Mouse (Mus musculus) cerebellum, adult 2 months (tissue): ENCODE results near the gene Ephb2. TPM values are rescaled to one million over a fixed set of nuclear protein-coding genes. Genes with fewer than 3 reads are reported as not detected.

Source experiments
- DNase-seq, 2 experiments: peaks; one replicate each; pipeline ENCODE4 v3.0.0; 2021
- H3K27ac ChIP-seq: fragments of 200-500 bp; 2 replicates; pipeline ENCODE4 v1.5.1; 2012; ENCODE audit warnings: low read length, control low read depth, inconsistent platforms; ENCODE audit not compliant: insufficient read depth
- H3K27me3 ChIP-seq: fragments of 200-500 bp; 2 replicates; pipeline ENCODE4 v1.6.1; 2012; ENCODE audit warnings: inconsistent platforms, mild to moderate bottlenecking, low read length, moderate library complexity; ENCODE audit not compliant: control insufficient read depth, insufficient read depth
- H3K4me1 ChIP-seq: fragments of 200-500 bp; 2 replicates; pipeline ENCODE4 v1.6.1; 2011; ENCODE audit warnings: low read length; ENCODE audit not compliant: control insufficient read depth, insufficient read depth
- H3K4me3 ChIP-seq: fragments of 200-500 bp; replicated peaks from 2 replicates; pipeline ENCODE3; 2011; ENCODE audit warnings: mild to moderate bottlenecking, low read depth, low read length, control low read depth; ENCODE audit not compliant: insufficient read depth
- CTCF ChIP-seq: fragments of 200-500 bp; IDR thresholded peaks from 2 replicates; pipeline ENCODE4 v1.5.1; 2011; ENCODE audit warnings: low read depth, mild to moderate bottlenecking, control low read depth, low read length, moderate library complexity, borderline replicate concordance; ENCODE audit not compliant: insufficient read depth
- POLR2A ChIP-seq: fragments of 200-500 bp; IDR thresholded peaks from 2 replicates; pipeline ENCODE4 v1.6.1; 2011; ENCODE audit warnings: low read length, control low read depth, borderline replicate concordance; ENCODE audit not compliant: insufficient read depth
- WGBS: fragments of 180-500 bp; shearing (Covaris S2); methylation state at CpG from one replicate; pipeline ENCODE4 v1.1.7; 2018; 5-methylcytosine and 5-hydroxymethylcytosine counted together
- polyA plus RNA-seq: library from polyadenylated mRNA; depleted of rRNA; stranded (reverse); fragments of >200 nt; gene quantifications from 2 replicates; pipeline ENCODE4 v1.2.3, GENCODE M21; 2012

Ephb2 gene
- polyA plus RNA-seq, 1 experiment, result 29.1 TPM

DNA sequence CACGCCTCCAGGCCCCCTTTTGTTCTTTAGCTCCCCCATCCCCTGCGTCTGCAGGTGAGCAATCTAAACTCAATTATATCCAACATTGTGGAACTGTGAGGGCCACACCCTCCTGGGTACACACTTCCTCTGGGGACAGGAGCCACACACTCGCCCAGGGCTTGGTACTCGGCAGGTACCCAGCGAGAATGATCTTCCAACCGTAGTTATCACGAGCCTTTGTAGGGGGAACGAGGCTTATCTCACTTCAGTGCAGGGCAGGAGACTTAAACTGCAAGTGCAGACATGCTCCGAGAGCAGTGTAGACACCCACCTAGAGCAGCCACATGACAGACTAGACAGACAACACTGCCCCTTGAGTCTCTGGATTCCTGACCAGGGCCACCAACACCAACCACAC lies 115.8 kb downstream of the Ephb2 start:
- no peak for TF ChIP-seq CTCF
- TF ChIP-seq POLR2A, result no peak
- 93% methylated on average over 9 of the region's 9 CpGs for WGBS
- H3K27me3 ChIP-seq, result no peaks in the 10 kb centered on the region
- DNase-seq, result no peak
- H3K27ac ChIP-seq, result no peak overlapping the region
- no peak overlapping the region for H3K4me3 ChIP-seq
- peaks cover 27% of the 10 kb centered on the region for H3K4me1 ChIP-seq

DNA sequence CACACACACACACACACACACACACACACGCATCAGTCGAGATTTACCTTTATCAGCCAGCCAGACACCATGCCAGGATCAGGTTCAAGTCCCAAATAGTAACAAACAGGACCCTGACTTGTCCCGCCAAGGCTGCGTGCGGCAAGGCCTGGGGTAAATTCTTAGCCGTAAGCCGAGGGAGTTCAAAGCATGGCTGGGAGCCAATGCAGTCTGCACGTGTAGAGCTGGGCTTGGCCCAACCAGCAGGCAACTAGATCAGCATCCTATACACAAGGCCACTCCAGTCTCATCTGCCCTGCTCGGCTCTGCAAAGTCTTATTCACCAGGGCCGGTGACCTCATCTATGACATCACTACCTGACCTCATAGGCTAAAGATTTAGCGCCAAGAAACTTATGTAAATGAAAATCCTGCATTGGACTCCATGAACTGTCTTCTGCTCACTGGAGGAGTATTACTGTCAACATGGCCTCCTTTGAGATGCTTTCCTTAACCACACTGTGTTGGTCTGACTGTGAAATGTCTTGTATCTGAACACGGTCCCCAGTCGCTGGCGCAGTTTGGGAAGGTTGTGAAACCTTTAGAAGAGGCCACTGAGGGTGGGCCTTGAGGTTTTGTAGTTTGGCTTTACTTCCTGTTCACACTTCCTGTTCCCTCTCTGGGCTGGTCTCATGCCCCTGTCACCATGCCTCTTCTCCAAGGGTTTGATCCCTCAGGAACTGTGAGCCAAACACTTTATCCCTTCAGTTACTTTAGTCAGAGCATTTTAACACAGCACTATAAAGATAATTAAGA lies 117.4 kb downstream of the Ephb2 start:
- no peak overlapping the region for H3K4me3 ChIP-seq
- 81% methylated on average over 14 of the region's 14 CpGs for WGBS
- no peaks in the 10 kb centered on the region for H3K27me3 ChIP-seq
- no peak overlapping the region for H3K27ac ChIP-seq
- DNase-seq, result no peak
- peaks cover 27% of the 10 kb centered on the region for H3K4me1 ChIP-seq
- TF ChIP-seq CTCF (no peak), POLR2A (no peak)

DNA sequence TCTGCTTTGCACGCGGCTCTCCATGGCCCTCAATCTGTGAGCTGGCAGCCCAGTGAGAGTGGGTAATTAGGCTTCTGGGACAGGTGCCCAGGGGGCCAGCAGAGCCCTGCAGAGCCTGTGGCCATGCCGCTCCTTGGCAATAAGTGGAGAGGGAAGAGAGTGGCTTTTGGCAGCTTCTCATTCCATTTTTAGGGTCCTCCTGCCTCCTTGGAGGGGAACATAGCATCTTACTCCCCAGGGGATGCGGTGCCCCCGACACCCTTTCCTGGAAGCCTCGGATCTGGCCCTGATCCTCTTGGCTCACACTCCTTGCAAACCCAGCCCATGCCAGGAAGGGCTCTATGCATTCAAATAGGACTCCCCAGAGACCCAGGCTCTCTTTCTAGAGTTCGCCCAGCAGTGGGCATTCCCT lies 119.2 kb downstream of the Ephb2 start:
- Histone ChIP-seq H3K4me3 (no peak overlapping the region), H3K27ac (no peak overlapping the region), H3K27me3 (no peaks in the 10 kb centered on the region), H3K4me1 (peaks cover 27% of the 10 kb centered on the region)
- TF ChIP-seq CTCF (no peak), POLR2A (no peak)
- peak; percentile 69 to 77 for DNase-seq
- 4% methylated on average over 6 of the region's 7 CpGs for WGBS

DNA sequence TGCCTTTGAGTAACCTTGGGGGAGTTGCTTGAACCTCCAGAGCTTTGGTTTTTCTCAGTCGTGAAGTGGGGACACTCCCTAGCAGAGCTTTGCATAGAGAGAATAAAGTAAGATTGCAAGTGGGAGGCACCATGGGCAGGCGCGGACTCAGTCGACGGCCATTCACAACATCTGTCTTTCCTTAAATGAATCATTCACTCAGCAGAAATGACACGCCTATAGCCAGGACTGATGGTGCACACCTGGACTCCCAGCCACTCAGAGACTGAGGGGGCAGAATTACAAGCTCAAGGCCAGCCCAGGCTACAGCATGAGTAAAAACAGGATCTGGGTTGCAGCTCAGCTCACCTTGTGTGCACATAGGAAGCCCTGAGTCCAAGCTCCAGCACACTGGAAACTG lies 121.3 kb downstream of the Ephb2 start:
- H3K27me3 ChIP-seq, result no peaks in the 10 kb centered on the region
- H3K4me3 ChIP-seq, result no peak overlapping the region
- WGBS, result 89% methylated on average over 6 of the region's 6 CpGs
- DNase-seq, result no peak
- TF ChIP-seq POLR2A, result no peak
- no peak for TF ChIP-seq CTCF
- H3K27ac ChIP-seq, result no peak overlapping the region
- peaks cover 21% of the 10 kb centered on the region for H3K4me1 ChIP-seq

DNA sequence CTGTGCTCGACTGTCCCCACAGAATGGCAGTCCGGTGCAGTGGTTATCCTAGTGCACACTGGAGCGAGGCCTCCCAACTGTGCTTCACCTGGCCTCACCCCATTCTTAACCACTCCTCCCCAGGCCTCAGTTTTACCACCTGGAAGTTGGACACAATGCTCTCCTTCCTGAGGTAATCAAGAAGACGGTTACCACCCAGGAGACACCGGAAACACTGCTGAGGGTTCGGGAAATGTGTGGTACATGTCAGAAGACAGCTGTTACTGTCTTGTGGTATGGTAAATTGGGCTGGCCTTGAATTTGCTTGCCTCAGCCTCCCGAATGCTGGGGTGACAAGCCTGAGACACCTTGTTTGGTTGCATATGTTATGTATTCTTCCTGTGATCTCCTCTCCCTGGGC lies 121.9 kb downstream of the Ephb2 start:
- Histone ChIP-seq H3K4me1 (peaks cover 21% of the 10 kb centered on the region), H3K27ac (no peak overlapping the region), H3K4me3 (no peak overlapping the region), H3K27me3 (no peaks in the 10 kb centered on the region)
- 96% methylated on average over 7 of the region's 7 CpGs for WGBS
- no peak for TF ChIP-seq POLR2A
- no peak for TF ChIP-seq CTCF
- DNase-seq, result no peak

DNA sequence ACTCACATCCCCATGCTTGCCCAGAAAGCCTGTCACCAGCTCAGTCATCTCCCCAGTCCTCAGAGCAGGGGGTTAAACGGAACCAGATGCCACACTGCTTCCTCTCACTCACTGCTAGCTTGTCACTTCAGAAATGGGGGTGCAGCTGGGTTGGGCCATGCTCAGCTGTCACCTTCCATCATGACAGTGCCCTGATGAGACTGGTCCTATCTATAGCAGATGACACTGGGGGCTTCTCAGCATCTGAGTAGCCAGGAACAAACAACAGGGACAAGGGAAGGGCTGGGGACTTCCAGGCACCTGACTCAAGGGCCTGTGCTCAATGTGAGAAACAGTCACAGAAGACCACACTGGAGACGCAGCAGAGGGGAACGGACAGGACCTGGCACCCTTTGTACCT lies 122.4 kb downstream of the Ephb2 start:
- Histone ChIP-seq H3K27me3 (no peaks in the 10 kb centered on the region), H3K4me3 (no peak overlapping the region), H3K27ac (no peak overlapping the region), H3K4me1 (peaks cover 24% of the 10 kb centered on the region)
- 97% methylated on average over 3 of the region's 3 CpGs for WGBS
- TF ChIP-seq POLR2A, result no peak
- no peak for TF ChIP-seq CTCF
- no peak for DNase-seq

DNA sequence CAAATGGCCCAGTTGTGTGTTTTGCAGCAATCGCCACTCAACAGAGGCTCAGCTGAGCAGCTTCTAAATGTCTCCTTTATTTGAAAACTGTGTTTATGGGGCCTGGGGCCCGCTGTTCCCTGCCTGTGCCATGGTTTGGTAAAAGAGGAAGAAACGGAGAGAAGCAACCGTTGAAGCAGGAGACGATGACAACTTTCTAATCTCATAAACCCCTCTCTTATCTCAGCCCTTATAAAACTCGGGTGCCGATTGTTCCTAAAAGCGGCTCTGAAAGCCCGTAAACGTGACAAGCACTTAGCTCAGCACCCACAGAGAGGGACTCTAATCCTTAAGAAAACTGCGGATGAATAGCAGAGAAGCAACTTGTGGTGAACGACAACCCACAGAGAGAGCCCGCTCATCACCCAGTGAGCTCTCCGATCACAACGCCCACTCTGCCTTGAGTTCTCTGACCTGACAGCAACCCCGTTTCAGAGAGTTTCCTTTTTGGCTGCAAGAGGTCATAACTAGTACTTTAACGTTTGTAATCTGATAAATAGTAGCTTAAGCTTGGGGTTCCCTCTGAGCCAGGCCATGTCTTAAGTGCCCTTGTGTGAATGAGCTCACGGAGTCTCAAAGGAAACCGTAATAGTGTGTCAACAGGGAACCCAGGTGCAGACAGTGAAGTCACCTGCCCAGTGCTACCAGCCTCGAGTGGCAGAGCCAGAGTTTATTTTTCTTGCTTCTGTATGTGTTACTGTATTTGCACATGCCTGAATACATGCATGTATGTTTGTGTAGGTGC lies 123.6 kb downstream of the Ephb2 start:
- Histone ChIP-seq H3K4me1 (peaks cover 19% of the 10 kb centered on the region), H3K27ac (no peak overlapping the region), H3K27me3 (no peaks in the 10 kb centered on the region), H3K4me3 (no peak overlapping the region)
- WGBS, result 88% methylated on average over 20 of the region's 20 CpGs
- TF ChIP-seq CTCF (no peak), POLR2A (no peak)
- DNase-seq, result no peak

DNA sequence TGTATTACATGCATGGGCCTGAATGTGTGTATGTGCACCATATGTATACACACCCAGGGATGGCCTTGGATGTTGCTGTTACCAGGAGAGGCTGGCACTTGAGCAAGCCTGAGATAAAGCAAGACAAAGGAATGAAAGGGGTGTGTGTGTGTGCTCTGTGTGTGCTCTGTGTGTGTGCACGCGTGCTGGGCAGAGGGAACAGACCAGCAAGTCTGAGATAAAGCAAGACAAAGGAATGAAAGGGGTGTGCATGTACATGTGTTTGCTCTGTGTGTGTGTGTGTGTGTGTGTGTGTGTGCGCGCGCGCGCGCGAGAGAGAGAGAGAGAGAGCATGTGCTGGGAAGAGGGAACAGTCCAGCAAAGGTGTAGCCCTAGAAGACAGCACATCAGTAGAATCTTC lies 125.4 kb downstream of the Ephb2 start:
- WGBS, result 97% methylated on average over 9 of the region's 9 CpGs
- H3K4me3 ChIP-seq, result no peak overlapping the region

More for the DNA sequence above, 125.4 kb downstream of the Ephb2 start:
- Histone ChIP-seq H3K27me3 (no peaks in the 10 kb centered on the region), H3K27ac (no peak overlapping the region), H3K4me1 (peaks cover 3% of the 10 kb centered on the region; the same call in 1 of the 2 replicates)
- no peak for TF ChIP-seq POLR2A
- no peak for TF ChIP-seq CTCF
- no peak for DNase-seq
